Mouse (Mus musculus) 3134 (cell line): ENCODE results near the gene Rgcc.

Source experiments
- DNase-seq: peaks from one replicate; pipeline ENCODE4 v3.0.0-alpha.2; 2011; ENCODE audit warnings: low spot score; ENCODE audit not compliant: insufficient read length; ENCODE audit errors: extremely low read depth

The Rgcc gene

GRCm38 (mm10) chr14:79243038-79243883 is 58.2 kb downstream of the Rgcc start:
- DNase-seq: no peak

GRCm38 (mm10) chr14:79242386-79242720 is 59.1 kb downstream of the Rgcc start:
- DNase-seq: no peak

- no peak for DNase-seq
These were observed 59.6 kb downstream of the Rgcc start for GRCm38 (mm10) chr14:79241656-79242385.

GRCm38 (mm10) chr14:79241057-79241570 is 60.3 kb downstream of the Rgcc start:
- no peak for DNase-seq

- no peak for DNase-seq
These were observed 62.0 kb downstream of the Rgcc start for GRCm38 (mm10) chr14:79239402-79239801.
